Mouse (Mus musculus) left cerebral cortex, postnatal 14 days (tissue): Measurements from ENCODE around the gene Scg5. TPM values are rescaled to one million over a fixed set of nuclear protein-coding genes. Genes with fewer than 3 reads are reported as not detected.

Source experiments
- DNase-seq, 2 experiments: peaks; one replicate each; pipeline ENCODE4 v3.0.0; 2021 to 2022; ENCODE audit warnings: low spot score in 2 of 2, mixed read lengths in 1 of 2
- intact Hi-C: fragments of 180-260 bp; cut with DNase I; formaldehyde crosslinking; loops from one replicate; pipeline ENCODE4 v1.15.1; 2025
- long read RNA-seq, 2 experiments: library from polyadenylated mRNA; stranded (forward); transcript quantifications; one replicate each; pipeline ENCODE4 v2.0.0; 2021
- total RNA-seq, 2 experiments: library from RNA; stranded (reverse); gene quantifications; 2 replicates each; pipeline ENCODE4 v1.2.3; 2021

The Scg5 gene
- total RNA-seq: 100 to 1,000 TPM; 455 to 491 TPM
- long read RNA-seq, experiment 1, transcript Scg5-201 (6 exons, 1,208 nt): major isoform, 504 of 607 reads
- long read RNA-seq, experiment 1, partial matches to known transcripts: 73 of 607 reads
- long read RNA-seq, experiment 1, other reads (novel, unspliced or antisense): 30 of 607 reads
- long read RNA-seq, experiment 2, transcript Scg5-201 (6 exons, 1,208 nt): major isoform, 352 of 430 reads
- long read RNA-seq, experiment 2, partial matches to known transcripts: 64 of 430 reads
- long read RNA-seq, experiment 2, other reads (novel, unspliced or antisense): 14 of 430 reads

DNA sequence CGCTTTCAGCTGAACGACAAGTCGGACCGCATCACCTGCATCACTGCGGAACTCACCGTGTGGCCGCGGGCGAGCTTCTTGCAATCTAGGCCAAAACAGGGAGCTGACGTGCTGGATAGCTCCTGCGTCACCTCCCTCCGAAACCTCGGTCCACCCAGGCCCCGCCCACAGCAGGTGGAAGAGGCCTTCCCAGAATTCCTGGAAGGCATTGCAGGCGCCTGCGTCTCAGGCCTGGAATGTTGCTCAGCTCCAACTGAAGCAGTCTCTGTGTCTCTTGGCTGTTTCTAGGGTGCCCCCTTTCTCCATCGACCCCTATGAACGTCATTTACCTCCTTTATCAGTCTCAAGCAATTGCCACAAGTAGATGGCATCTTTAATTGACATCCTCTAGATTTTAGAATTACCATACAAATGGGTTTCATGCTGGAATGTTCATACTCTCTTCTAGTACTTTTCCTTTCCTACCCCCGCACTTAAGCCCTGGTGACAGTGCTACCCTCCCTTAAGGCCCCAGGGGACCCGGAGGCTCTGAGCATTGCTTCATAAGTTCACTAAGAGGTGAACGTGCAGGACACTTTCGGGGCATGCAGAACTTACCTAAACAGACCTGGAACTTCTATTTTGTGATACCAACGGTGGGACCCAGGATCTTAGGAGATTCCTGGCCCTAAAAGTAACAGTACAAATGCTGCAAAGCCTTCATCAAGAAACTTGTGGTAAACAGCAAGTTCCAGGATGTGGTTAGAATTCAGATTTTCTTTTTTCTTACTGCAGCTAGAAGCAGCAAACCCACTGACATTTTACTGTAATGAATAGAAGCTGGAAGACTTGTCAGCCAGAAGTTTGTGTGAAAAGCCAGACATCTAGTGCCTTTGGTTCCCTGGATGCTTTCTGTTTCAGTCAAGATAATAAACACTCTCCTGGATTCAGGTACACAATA lies at the start of gene Scg5:
Gene Scg5, minus strand, starts transcription at position 179 of the 940 bp plus-strand sequence.
- intact Hi-C loops: no loop called here
- peak; percentile 86 to 90 for DNase-seq

DNA sequence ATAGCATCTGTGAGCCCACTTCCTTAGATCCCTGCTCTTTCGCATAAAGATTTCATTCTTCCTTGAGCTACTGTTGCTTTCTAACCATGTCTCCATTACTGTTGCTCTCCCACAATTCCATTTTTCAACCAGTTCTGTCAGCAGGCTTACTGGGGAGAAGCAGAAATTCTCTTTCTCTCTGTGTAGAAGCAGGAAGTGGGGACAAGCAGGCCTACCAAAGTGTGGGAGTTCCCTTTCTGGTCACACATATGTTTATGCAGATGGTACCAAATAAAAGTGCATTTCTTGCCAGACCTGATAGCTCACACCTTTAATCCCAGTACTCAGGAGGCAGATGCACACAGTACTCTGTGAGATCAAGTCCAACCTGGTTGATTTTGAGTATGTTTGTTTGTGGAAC lies 41.2 kb upstream of the Scg5 start:
- intact Hi-C loops: no loop called here
- no peak for DNase-seq

DNA sequence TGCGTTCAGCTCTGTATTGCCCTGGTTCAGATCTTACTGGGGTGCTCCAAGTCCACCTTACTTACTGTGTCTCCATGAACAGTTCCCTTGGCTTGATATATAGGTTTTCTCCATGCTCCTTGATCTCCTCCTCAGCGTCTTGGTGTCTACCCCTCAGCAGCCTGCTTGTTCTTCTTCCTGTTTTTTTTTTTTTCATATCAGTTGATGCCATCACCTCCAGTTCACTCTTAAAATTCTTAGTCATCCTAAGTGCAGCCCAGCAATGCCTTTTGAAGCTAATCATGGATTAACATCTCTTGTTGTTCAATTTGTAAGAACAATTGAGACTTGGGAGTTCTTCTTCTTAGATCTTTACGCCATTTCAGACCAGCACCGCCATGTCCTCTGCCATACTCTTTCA lies 39.5 kb upstream of the Scg5 start:
- intact Hi-C loops: loop anchor here (5.0 kb wide), 1 partner anchor 229 kb away; no protein-coding TSS in a partner anchor
- DNase-seq: no peak

DNA sequence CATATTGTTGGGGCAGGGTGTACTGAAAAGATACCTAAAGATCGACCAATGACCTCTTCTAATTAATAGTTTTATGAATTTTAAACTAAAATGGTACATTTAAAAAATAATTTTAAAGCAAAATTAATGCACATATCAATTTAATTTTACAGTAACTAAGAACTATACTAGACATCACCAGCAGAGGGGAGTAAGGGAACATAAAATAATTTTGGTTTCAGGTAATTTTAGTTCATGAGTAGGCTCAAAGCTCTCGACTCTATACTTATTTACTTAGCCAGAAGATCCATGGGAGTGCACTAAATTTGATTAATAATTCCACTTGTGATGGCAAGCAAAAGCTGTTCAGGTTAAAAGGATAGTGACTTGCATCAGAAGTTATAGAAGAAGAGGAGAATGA lies 37.2 kb upstream of the Scg5 start:
- intact Hi-C loops: loop anchor here (2.0 to 5.0 kb wide), 2 partner anchors 231 to 279 kb away; no protein-coding TSS in a partner anchor
- DNase-seq: peak in 1 of 2 experiments; percentile 33

DNA sequence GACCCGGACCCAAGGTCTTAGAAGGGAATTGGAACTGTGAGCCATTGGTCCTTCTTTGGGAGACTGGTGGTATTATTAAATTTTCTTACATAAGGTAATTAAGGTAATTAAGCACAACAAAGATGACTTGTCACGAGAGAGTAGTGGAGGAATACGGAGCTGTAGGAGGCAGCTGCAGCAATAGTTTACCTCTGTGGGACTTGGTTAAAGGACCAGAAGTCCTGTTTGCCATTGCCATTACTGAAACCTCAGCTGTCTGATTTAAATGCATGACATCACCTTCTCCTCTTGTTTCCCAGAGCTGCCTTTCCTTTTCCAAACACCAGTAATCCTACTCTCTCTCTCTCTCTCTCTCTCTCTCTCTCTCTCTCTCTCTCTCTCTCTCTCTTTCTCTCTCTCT lies 20.2 kb upstream of the Scg5 start:
- DNase-seq: peak in 1 of 2 experiments; percentile 61
- intact Hi-C loops: no loop called here

DNA sequence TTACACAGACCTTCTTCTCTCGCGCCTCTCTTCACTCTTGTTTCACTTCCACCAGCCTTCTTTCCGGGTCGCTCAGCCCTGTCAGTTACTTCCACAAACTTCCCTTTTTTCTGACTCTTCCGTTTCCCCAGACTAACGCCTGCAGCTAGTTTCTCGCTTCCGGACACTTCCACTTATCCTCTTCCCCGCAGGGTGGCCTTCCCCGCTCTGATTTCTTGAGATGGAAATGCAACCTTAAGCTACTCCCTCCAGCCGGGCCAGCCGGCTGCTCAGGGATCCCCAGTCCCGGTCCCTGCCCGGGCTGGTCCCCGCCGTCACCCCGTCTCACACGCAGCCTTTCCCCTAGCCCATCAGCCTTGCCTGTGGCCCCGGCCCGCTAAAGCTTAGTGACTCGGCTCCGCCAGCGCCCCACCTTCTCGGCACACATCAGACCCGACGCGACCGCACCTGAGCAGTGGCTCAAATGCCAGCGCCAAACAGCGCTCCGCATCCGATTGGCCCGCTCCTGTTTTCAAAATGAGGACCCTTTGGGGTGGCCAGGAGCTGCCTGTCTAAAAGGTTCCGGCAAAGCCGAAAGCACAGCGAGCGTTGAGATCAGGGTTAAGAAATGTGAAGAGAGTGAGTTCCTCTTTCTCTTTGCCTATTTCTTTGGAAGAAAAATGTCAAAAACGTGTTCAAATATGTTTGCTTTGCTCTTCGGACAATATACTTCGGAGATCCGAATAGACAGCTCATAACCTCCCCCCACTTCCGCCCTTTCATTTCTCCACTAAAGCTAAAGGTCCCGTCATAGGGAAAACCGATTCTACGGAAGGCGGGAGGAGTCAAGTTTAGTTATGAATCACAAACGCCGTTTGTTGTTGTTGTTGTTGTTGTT lies 19.6 kb upstream of the Scg5 start, which contains the start of gene Arhgap11a:
Gene Arhgap11a, minus strand, starts transcription at position 417 of the 877 bp plus-strand sequence.
- DNase-seq: peak; percentile 92 to 96
- intact Hi-C loops: no loop called here

DNA sequence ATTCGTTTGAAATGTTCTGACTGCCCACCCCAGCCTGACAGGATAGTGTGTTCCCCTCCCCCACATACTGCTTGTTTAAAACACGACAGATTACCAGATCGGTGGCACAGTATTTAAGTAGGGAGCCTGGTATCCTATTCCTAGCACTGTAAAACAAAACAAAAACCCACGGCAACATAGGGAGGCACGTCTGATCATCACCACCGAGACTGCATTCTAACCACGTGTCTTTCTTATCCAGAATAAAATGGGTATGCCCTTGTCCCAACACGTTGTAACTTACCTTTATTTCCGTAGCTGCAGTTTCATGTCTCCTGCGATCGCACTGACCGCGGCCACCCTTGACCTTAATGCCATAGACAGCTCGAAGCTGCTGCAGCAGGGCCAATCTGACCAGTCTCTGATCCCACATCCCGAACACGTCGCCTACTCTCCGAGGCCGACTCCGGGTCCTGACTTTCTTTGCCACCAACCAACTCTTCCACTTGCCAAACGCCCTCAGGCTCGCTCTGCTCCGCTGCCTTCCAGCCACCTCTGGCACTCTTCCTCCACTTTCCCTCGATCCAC lies 18.8 kb upstream of the Scg5 start:
- intact Hi-C loops: no loop called here
- no peak for DNase-seq

DNA sequence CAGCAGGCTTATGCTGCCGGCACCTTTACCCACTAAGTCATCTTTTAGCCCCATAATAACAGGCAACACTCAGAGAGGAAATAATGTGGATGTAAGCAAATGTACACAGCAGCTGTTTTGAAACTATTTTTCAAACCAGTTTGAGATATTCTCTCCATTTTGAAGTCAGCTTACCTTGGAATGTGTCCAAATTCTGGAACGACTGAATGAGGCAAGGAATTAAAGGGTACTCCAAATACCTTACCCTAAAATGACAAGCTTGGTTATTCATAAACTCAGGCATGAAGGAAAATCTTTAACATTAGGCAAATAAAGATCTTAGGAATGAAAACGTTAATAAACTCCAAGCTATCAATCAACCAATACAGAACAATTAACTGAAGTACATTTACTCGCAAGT lies 16.2 kb upstream of the Scg5 start:
- intact Hi-C loops: no loop called here
- no peak for DNase-seq

DNA sequence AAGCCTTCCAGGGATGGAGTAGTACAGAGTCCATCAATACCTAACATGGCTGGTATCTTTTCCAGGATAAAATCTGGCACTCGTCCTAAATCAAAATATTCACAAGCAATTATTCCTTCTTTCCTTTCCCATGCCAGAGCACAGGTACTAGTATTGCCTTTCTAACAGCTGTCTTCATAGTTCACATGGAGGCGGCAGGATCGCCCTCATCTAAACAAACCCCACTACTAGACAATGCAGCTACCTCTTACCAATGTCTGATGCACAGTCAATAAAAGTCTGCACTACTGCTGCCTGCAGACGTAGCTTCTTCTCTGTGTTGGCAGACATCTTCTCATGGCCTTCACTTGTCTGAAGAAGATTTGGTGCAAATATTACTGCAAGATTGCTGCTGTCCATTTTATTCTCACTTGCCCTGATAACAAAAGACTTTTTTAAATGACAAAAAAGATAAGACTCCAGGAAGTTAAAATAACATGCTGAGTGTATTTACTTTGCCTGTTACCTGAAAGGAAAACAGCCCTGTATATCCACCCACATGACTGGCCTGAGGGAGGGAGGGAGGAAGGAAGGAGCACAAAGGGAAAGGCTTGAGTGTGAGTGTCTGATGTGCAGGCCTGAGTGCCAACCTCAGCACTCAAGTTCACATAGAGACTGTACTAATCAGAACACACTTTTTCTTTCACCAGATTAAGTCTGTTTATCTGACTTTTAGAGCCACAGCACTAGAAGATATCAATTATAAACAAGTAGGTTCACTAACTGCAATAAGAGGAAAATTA lies 12.9 kb upstream of the Scg5 start:
- no peak for DNase-seq
- intact Hi-C loops: no loop called here

DNA sequence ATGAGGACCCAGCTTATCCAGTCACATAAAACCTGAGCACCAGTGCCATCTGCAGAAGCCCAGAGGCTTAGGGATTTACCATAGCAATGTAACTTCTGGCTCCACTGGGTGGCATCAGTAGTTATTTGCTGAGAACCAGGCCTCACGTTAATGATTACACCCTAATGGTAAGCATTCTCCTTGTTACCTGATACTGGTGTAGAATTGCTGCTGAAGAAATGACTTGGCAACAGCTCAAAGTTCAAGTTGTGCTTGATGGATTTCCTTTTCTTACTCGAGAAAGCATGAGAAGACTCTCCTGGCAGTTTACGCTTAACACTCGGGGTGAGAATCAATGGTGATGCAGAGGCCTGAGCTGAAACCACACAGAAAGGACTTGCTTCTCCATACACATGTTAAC lies 10.6 kb upstream of the Scg5 start:
- DNase-seq: no peak
- intact Hi-C loops: no loop called here

DNA sequence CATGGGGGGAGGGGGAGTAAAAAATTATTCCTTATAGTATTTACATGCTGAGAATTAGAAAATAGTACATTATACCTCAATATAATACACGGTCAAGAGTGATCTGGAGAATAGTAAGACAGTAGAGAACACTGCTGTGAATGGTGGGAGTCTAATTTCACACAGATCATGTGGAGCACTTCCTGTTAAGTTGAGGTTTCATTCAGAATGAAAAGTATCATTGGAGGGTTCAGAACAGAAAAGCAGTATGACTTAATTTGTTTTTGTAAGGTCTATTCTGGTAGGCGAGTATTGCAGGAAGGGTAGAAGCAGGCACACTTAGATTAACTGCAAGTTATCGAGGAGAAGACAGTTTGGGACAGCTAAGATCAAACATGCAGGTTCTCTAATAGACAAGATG lies 6.3 kb upstream of the Scg5 start:
- intact Hi-C loops: no loop called here
- DNase-seq: no peak

DNA sequence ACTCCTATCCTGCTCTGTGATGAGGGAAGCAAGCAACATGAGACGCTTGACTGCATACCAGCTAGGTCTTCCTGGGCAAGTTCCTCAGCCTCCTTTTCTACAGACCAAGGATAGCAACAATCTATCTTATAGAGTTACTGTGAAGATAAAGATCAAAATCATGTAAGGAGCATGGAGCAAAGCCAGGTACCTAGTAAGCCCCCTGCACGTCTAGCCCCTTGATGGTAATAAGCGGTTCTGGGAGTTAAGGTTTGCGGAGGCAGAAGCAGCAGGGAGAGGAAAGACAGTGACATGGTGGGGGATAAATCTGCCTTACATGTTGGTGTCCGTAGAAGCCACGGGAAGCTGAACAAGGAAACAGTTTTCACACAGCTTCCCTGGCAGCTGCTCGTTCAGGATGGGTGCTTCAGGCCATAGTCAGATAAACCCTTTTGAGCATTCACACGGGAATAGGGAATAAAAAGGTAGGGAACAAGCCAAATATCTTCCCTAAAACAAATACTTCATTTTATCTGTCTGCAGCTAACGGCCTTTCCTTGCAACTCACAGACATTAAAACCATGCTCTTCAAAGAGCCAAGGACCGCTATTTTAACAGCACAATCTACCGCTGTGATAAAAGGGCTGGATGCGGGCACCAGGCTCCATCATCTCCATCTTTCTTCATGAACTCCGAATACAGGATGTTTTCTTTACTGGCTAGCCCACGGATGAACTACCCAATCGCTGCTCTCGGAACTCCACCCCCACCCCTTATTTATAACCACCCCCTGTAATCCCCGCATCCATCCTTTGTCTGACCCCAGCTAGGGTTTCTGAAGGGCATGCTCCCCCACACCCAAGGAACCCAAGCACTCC lies 607 bp downstream of the Scg5 start:
- intact Hi-C loops: no loop called here
- peak in 1 of 2 experiments; percentile 54 for DNase-seq

DNA sequence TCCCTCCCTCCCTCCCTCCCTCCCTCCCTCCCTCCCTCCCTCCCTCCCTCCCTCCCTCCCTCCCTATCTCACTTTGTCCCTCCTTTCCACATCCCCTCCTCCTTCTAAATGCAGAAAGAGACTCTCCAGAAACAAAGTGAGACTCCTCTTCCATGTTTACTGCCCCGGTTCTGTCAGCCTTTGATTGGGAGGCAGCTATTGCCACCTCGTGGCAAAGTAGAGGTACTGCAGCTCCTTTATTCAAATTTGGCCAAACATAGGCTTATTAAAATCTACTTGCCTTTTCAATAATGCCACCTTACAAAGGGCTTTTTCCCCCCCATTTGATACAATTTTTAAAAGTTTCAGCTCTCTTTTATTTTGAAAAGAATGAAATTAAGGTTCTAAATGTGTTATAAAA lies 5.0 kb downstream of the Scg5 start:
- intact Hi-C loops: loop anchor here (5.0 kb wide), 2 partner anchors 287 to 332 kb away; no protein-coding TSS in a partner anchor
- peak; percentile 57 to 71 for DNase-seq

DNA sequence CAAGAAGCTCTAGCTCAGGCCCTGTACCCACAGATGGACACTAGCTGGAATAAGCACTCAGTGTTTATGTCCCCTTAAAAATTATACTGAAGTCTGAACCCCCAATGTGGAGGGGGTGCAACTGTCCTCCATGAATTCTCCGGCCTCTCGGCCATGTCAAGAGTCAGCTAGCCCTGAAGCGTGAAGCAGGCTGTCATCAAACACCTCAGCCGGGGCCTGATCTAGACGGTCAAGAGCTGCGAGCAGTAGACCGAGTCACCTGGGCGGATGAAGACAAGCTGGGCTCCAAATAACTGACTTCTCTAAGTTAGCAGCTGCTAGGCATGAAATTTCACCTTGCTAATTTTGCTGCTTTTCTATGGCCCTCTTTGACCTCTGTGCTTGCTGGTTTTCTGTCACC lies 6.6 kb downstream of the Scg5 start:
- intact Hi-C loops: loop anchor here (5.0 kb wide), 2 partner anchors 285 to 330 kb away; no protein-coding TSS in a partner anchor
- no peak for DNase-seq

DNA sequence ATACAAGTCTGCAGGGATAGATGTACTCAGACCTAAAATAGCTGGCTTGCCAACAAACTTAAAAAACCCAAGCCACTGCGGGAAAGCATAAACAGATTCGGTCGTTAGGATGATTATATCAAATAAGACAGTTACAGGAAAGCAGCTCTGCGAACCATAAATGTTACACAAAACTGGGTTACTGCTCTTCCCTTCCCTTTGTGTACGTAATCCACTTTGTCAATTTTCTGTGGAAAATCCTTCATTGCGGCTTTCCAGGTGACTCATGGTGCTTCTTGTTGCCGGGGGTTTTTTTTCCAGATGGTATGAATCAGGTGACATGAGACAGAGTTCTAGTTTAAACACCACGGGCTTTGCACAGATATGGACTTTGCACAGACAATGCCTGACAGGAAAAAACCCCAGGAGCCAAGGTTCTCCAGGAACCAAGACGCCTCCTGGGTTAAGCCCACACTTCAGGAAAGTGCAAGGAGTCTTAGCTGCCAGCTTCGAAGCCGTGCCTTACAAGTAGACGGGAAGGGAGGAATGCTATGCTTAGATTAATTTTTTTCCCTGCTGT lies 7.7 kb downstream of the Scg5 start:
- DNase-seq: no peak
- intact Hi-C loops: loop anchor here (5.0 kb wide), 2 partner anchors 284 to 329 kb away; no protein-coding TSS in a partner anchor

DNA sequence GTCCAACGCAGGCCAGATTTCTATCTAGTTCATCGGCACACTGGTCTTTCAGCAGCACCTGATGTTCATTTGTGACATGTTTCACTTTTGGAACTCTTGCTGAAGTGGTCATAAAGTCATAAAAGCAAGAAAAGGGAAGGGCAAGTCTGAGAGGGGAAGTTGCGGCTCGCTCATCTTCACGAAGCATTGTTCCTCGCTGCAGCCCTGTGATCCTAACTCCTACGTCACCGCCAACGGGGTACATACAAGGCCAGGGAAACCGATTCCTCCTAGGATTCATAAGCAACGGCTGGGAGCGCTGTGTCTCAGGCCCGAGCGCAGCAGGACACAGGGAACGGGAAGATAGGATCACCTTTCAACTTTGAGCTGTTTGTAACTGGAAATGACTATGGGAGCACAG lies 8.8 kb downstream of the Scg5 start:
- DNase-seq: no peak

More for the DNA sequence above, 8.8 kb downstream of the Scg5 start:
- intact Hi-C loops: loop anchor here (5.0 kb wide), 2 partner anchors 283 to 328 kb away; no protein-coding TSS in a partner anchor
